Mouse (Mus musculus) heart, embryonic 10.5 days (tissue): ENCODE data around the gene Nprl3. TPM values are rescaled to one million over a fixed set of nuclear protein-coding genes. Genes with fewer than 3 reads are reported as not detected.
"Not testable (repeated sequence)": the region's sequence is repeated elsewhere in the genome, so short reads cannot be mapped to it uniquely, and the experiment has no call there.

ENCODE experiments used
- DNase-seq: peaks from one replicate; pipeline ENCODE4 v3.0.0-alpha.2; 2017; ENCODE audit warnings: low spot score
- H3K27ac ChIP-seq: fragments of 300-500 bp; sonication (generic); 2 replicates; pipeline ENCODE4 v1.5.1; 2016; ENCODE audit warnings: mild to moderate bottlenecking
- H3K27me3 ChIP-seq: fragments of 300-500 bp; sonication (generic); 2 replicates; pipeline ENCODE4 v1.6.1; 2016; ENCODE audit warnings: mild to moderate bottlenecking; ENCODE audit not compliant: poor library complexity, insufficient read depth, severe bottlenecking
- H3K36me3 ChIP-seq: fragments of 300-500 bp; sonication (generic); 2 replicates; pipeline ENCODE4 v1.6.1; 2016; ENCODE audit warnings: mild to moderate bottlenecking, moderate library complexity
- H3K4me1 ChIP-seq: fragments of 300-500 bp; sonication (generic); 2 replicates; pipeline ENCODE4 v1.6.1; 2016; ENCODE audit warnings: mild to moderate bottlenecking
- H3K4me3 ChIP-seq: fragments of 300-500 bp; sonication (generic); 2 replicates; pipeline ENCODE4 v1.5.1; 2016; ENCODE audit warnings: mild to moderate bottlenecking, moderate library complexity
- H3K9me3 ChIP-seq: fragments of 300-500 bp; sonication (generic); 2 replicates; pipeline ENCODE4 v1.6.1; 2016; ENCODE audit warnings: mild to moderate bottlenecking, moderate library complexity
- WGBS: fragments of 180-500 bp; shearing (Covaris S2); methylation state at CpG from one replicate; pipeline ENCODE4 v1.1.7; 2016; 5-methylcytosine and 5-hydroxymethylcytosine counted together
- polyA plus RNA-seq: library from polyadenylated mRNA; unstranded; fragments of >200 nt; fragmentation: Nextera tagmentation; extraction: Ambion mirVana; gene quantifications from 2 replicates; pipeline ENCODE4 v1.2.1, GENCODE M21; 2016

Nprl3 gene
- 43.8 and 44.5 TPM in 2 replicates for polyA plus RNA-seq

DNA sequence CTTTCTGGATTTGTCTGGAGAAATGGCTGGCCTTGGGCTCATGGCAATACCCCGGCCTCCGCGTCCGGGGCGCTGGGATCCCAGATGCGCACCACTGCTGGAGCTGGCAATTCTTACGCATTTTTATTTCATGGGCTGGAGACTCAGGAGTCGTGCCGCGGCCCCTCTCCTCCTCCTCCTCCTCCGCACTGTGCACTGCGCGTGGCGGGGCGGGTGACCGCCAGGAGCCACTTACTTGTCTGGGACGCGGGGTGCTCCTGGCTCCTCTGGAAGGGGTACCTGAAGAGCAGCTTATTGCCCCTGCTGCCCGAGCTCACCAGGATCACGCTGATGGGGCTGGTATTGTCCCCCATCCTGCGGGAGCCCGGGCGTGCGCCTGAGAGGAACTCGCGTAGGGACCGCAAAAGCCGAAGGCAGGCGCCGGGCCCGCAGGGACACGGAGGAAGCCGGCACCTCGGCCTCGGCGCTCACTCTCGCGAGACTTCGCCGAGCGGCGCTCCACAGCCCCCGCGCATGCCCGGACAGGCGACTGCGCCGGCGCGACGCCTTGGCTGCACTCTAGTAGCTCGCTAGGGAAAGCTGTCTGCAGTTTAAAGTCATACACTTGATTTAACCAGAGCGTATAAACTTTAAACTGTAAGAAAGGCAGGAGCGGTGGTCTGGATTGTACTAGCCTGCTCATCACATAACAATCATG, at the start of gene Nprl3:
Gene Nprl3 (minus strand): TSS at position 520 of the 697 bp plus-strand sequence.
- peak within 1 kb of the TSS; percentile 99 for H3K27ac ChIP-seq
- H3K36me3 ChIP-seq: peaks cover 6% of the 10 kb centered on the region
- H3K9me3 ChIP-seq: no peaks in the 10 kb centered on the region
- WGBS: under 1% methylated on average over 54 of the region's 54 CpGs
- peaks cover 20% of the 10 kb centered on the region for H3K4me1 ChIP-seq
- H3K4me3 ChIP-seq: peak within 1 kb of the TSS; percentile 93
- peak; percentile 96 for DNase-seq
- H3K27me3 ChIP-seq: no peaks in the 10 kb centered on the region; the same call in none of the 2 replicates

DNA sequence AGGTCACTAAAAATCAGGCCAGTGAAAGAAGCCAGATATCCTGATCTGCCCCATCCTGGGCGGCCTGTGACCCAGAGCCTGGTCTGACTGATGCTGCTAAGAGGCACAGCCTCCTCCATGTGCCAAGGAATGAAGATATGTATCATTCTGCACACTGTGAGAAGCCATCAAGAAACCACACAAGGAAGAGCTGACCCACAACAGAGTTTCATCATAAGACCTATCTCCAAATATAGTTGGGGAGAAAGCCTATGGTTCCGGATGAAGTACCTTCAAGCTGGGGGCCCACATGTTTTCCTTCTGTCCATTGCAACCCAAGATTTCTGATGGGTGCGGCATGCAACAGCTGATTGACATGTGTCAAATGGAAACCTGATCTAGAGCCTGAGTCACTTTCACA, 48.5 kb upstream of the Nprl3 start:
- Histone ChIP-seq H3K9me3 (no peaks in the 10 kb centered on the region), H3K36me3 (no peaks in the 10 kb centered on the region), H3K27ac (no peak overlapping the region), H3K4me3 (no peak overlapping the region), H3K4me1 (peaks cover 21% of the 10 kb centered on the region), H3K27me3 (0 out of 2 replicates have a peak, but pooled peaks cover 17% of the 10 kb centered on the region)
- DNase-seq: no peak
- WGBS: 77% methylated on average over 3 of the region's 3 CpGs

DNA sequence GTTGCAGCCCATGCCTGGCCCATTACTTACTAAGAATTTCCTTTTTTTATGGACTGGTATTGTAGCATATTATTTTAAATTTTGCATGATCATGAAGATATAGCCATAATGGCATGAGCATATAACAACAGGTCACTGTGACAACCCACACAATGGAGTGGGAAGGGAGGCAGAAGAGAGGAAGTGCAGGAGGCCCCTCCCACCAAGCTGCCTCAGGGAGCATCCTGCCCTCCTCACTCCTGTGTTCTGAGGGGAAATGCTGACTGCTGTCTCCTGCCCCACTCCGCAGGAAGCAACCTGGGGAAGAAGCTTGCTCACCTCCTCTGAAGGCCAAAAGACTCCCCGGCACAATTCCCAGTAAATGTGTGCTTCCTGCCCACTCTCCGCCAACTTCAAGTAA, 42.4 kb upstream of the Nprl3 start:
- DNase-seq: no peak
- Histone ChIP-seq H3K4me1 (peaks cover 15% of the 10 kb centered on the region; the same call in 1 of the 2 replicates), H3K36me3 (no peaks in the 10 kb centered on the region), H3K9me3 (no peaks in the 10 kb centered on the region), H3K27ac (no peak overlapping the region), H3K4me3 (no peak overlapping the region), H3K27me3 (0 out of 2 replicates have a peak, but pooled peaks cover 7% of the 10 kb centered on the region)
- 60% methylated on average over 3 of the region's 3 CpGs for WGBS

DNA sequence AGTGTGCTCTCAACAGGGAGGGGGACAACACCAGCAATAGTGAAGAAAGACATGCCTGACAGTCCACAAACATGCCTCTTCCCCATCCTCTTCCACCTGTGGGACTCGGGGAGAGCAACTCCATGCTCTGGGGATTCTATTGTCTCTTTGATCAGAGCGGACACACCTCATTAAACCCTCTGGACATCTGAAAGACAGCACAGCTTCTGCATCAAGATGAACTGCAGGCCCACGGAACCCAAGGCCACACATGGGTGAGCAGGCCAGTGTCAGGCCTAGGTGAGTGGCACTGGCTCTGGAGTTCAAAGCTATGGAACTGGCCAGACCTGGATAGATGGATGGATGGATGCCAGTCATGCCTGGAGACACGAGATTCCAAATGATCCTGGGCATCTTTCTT, 41.9 kb upstream of the Nprl3 start:
- 0 out of 2 replicates have a peak, but pooled peaks cover 2% of the 10 kb centered on the region for H3K27me3 ChIP-seq
- no peaks in the 10 kb centered on the region for H3K9me3 ChIP-seq
- no peaks in the 10 kb centered on the region for H3K36me3 ChIP-seq
- no peak overlapping the region for H3K4me3 ChIP-seq
- H3K4me1 ChIP-seq: peaks cover 15% of the 10 kb centered on the region; the same call in 1 of the 2 replicates
- 67% methylated on average over 4 of the region's 4 CpGs for WGBS
- no peak overlapping the region for H3K27ac ChIP-seq
- DNase-seq: no peak

DNA sequence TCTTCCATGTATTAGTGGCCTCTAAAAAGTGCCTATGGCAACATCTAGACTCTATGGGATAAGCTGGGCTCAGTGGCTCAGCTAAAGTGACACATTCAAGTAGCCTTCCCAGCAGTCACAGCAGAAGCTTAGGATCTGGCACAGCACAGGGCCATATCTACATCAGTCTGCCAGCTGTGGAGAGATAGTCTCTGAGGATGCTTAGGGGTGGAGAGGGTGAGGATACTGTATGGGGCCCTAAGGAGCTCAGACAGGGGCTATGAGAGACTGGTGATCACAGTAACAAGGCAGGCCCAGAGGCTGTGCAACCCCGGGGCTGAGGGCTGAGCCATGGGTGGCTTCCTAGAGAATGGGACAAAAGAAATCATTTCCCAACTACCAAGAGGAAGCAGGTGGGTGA, 39.5 kb upstream of the Nprl3 start:
- 77% methylated on average over 1 of the region's 1 CpGs for WGBS
- Histone ChIP-seq H3K36me3 (no peaks in the 10 kb centered on the region), H3K27me3 (peaks cover 16% of the 10 kb centered on the region), H3K9me3 (no peaks in the 10 kb centered on the region), H3K4me3 (no peak overlapping the region), H3K27ac (no peak overlapping the region), H3K4me1 (peaks cover 3% of the 10 kb centered on the region; the same call in 1 of the 2 replicates)
- no peak for DNase-seq

DNA sequence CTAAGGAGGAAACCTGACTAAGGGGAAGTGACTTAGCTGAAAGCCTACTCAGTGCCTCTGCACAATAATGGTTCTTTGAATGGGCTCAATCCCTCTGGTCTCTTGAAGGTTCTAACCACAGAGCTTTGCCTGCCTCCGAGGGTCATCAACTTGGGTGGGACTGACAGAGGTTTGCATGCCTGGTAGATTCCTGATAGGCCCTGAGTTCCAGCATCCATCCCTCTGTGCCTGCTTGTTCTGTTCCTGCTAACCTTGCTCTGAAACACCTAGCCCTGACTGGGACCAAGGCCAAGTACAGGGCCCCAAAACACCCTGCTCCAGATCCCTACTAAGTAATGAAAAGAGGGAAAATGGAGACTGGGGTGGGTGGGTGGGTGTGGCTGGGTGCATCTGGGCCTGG, 35.9 kb upstream of the Nprl3 start:
- Histone ChIP-seq H3K27ac (no peak overlapping the region), H3K36me3 (no peaks in the 10 kb centered on the region), H3K27me3 (peaks cover 34% of the 10 kb centered on the region), H3K9me3 (no peaks in the 10 kb centered on the region), H3K4me3 (no peak overlapping the region), H3K4me1 (no peaks in the 10 kb centered on the region; the same call in 1 of the 2 replicates)
- no peak for DNase-seq
- 77% methylated on average over 1 of the region's 1 CpGs for WGBS

DNA sequence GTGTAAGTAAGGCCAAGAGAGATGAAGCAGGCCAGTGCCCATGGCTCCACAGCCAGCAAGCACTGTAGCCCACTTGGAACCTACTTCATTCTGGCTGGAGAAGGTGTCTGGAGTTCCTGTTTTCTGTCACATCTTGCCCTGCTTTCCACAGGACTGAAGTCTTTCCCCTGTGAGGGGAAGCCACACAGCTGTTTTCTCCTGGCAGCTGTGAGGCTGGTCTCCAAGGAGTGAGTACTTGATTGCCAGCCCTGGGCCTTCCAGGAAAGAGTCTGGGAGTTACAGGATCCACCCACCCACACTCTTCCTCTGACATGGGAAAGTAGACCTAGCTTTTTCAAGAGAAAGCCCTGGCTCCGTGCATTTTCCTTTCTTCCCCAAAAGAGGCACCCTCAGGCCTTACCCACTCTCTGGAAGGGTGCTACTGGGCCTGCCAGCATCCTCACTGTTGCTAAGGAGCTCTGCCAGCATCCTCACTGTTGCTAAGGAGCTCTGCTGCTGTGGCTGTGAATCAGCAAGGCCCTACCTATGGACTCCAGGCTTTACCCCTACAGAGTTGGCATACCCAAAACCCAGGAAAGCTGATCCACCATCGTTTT, 35.4 kb upstream of the Nprl3 start:
- DNase-seq: no peak
- no peaks in the 10 kb centered on the region for H3K36me3 ChIP-seq
- peaks cover 35% of the 10 kb centered on the region for H3K27me3 ChIP-seq
- H3K4me1 ChIP-seq: no peaks in the 10 kb centered on the region; the same call in 1 of the 2 replicates
- H3K9me3 ChIP-seq: no peaks in the 10 kb centered on the region
- H3K4me3 ChIP-seq: no peak overlapping the region
- H3K27ac ChIP-seq: no peak overlapping the region
- WGBS: 38% methylated on average over 2 of the region's 2 CpGs

DNA sequence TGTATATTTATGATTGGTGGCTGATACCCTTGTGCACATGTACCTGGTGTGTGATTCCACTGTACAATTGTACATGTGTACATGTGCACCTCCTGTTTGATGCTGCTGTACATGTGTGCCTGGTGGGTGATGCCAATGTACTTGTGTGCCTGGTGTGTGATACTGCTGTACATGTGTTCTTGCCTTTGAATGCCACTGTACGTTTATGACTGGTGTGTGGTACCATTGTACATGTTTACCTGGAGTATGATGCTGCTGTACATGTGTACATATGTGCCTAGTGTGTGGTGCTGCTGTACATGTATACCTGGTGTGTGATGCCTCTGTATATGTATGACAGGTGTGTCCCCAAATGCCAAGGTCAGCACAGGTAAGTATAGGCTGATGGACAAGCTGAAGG, 34.0 kb upstream of the Nprl3 start:
- no peaks in the 10 kb centered on the region for H3K9me3 ChIP-seq
- H3K4me1 ChIP-seq: no peaks in the 10 kb centered on the region
- peaks cover 38% of the 10 kb centered on the region for H3K27me3 ChIP-seq
- 73% methylated on average over 1 of the region's 1 CpGs for WGBS
- no peaks in the 10 kb centered on the region for H3K36me3 ChIP-seq
- H3K27ac ChIP-seq: no peak overlapping the region
- DNase-seq: no peak
- H3K4me3 ChIP-seq: no peak overlapping the region

DNA sequence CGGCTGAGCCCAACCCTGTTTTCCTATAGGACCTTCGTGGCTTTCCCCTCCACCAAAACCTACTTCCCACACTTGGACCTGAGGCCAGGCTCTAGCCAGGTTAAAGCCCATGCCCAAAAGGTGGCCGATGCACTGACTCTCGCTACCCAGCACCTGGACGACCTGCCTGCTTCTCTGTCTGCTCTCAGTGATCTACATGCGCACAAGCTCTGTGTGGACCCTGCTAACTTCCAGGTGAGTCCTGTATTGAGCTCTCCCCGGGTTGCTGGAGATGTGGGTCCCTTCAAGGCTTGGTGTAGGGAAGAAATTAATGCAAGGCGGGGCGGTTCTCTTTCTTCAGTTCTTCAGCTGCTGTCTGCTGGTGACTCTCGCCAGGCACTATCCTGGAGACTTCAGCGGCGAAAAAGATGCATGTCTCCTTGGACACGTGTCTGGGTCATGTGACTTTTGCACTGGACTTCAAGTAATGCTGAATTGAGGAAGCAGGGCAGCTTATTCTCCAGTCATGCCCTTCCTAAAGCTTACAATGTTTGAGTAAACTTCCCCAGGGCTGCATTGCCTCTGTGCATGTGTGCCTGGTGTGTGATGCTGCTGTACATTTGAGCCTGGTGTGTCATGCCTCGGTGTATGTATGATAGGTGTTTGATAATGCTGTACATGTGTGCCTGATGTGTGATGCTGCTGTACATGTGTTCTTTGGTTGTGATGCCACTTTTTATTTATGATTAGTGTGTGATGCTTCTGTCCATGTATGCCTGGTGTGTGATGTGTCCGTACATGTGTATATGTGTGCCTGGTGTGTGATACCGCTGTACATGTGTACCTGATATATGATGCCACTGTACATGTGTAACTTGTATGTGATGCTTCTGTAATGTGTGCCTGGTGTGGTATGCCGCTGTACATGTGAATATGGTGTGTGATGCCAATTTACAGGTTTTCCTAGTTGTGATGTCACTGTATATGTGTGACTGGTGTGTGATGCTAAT, 33.1 kb upstream of the Nprl3 start:
- no peaks in the 10 kb centered on the region for H3K9me3 ChIP-seq
- no peak for DNase-seq
- H3K4me3 ChIP-seq: peak overlapping the region; percentile 27; the same call in 1 of the 2 replicates
- H3K27ac ChIP-seq: no peak overlapping the region
- H3K36me3 ChIP-seq: no peaks in the 10 kb centered on the region
- H3K27me3 ChIP-seq: peaks cover 38% of the 10 kb centered on the region
- H3K4me1 ChIP-seq: no peaks in the 10 kb centered on the region
- whole genome bisulfite sequencing: 45% methylated on average over 17 of the region's 17 CpGs

DNA sequence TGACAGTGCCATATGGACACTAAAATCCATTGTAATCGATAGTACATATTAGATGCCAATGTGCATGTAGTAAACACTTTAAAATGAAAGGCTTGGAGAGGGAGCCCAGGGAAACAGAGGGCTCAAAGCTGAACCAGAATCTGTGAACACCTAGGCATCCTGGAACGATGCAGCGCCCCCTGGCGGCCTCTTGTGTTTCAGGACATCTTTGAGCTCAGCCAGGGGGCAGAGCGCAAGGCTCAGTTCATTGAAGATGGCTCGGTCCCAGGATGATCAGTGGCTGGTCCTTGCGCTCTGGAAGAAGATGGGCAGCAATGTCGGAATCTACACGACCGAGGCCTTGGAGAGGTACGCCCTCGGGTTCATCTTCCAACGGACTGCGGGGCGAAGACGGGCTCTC, 32.4 kb upstream of the Nprl3 start, which contains the start of gene Hbq1a:
Gene Hbq1a (plus strand): TSS at position 205 of the 400 bp plus-strand sequence.
- Histone ChIP-seq H3K4me3 (peak within 1 kb of the TSS; percentile 27; the same call in 1 of the 2 replicates), H3K27me3 (peaks cover 38% of the 10 kb centered on the region)
- not testable (repeated sequence) for H3K36me3 ChIP-seq, H3K9me3 ChIP-seq, H3K4me1 ChIP-seq, H3K27ac ChIP-seq
- WGBS: 4% methylated on average over 16 of the region's 16 CpGs
- DNase-seq: peak; percentile 77

DNA sequence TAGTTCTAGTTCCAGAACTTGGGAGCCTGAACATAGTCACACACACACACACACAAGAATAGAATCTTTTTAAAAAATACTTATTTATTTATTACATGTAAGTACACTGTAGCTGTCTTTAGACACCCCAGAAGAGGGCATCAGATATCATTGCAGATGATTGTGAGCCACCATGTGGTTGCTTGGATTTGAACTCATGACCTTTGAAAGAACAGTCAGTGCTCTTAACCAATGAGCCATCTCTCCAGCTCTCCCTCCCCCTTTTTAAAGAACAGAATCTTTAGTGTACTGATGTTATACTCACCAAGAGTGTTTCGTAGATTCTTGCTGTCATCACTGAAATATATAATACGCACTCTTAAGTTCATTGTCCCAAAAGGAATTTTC, 31.0 kb upstream of the Nprl3 start:
- no peak for DNase-seq
- Histone ChIP-seq H3K9me3 (no peaks in the 10 kb centered on the region), H3K27ac (no peak overlapping the region), H3K4me3 (no peak overlapping the region), H3K27me3 (peaks cover 35% of the 10 kb centered on the region), H3K36me3 (no peaks in the 10 kb centered on the region), H3K4me1 (no peaks in the 10 kb centered on the region)
- 88% methylated on average over 2 of the region's 2 CpGs for WGBS

DNA sequence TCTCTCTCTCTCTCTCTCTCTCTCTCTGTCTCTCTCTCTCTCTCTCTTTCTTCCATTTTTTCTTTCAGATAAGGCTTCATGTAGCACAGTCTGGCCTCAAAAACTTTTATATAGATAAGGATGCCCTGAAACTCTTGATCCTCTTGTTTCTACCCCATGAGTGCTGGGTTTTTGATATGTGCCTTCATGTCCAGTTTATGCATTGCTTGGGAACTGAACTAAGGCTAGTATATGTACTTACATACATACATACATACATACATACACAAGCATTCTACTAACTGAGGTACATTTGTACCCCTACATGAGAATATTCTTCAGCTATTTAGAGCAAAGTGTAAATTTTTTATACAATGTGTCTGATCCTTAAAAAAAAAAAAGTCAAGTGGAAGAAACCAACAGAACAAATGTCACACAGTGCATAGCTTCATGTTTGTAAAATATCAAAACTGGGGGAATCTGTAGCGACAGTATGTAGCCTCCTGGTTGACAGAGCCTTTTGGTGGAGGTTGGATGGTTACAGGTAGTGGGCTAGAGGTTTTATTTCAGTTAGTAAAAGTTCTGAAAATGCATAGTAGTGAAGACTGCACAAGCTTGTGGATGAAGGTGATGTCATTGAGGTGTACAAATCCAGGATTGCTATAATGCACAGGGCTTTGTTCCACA, 30.5 kb upstream of the Nprl3 start:
- H3K27ac ChIP-seq: no peak overlapping the region
- peaks cover 29% of the 10 kb centered on the region for H3K27me3 ChIP-seq
- H3K36me3 ChIP-seq: no peaks in the 10 kb centered on the region
- no peak for DNase-seq
- WGBS: 86% methylated on average over 1 of the region's 1 CpGs
- H3K9me3 ChIP-seq: no peaks in the 10 kb centered on the region
- H3K4me3 ChIP-seq: no peak overlapping the region
- H3K4me1 ChIP-seq: no peaks in the 10 kb centered on the region
